Mouse (Mus musculus) skeletal muscle tissue, postnatal 0 days (tissue): Measurements from ENCODE around the gene Olfr533. TPM values are rescaled to one million over a fixed set of nuclear protein-coding genes. Genes with fewer than 3 reads are reported as not detected.

Experiments
- polyA plus RNA-seq: library from polyadenylated mRNA; unstranded; fragments of >200 nt; fragmentation: Nextera tagmentation; extraction: Ambion mirVana; gene quantifications from 2 replicates; pipeline ENCODE4 v1.2.1, GENCODE M21; 2015

Olfr533 gene
- polyA plus RNA-seq: not detected in 2 replicates

DNA sequence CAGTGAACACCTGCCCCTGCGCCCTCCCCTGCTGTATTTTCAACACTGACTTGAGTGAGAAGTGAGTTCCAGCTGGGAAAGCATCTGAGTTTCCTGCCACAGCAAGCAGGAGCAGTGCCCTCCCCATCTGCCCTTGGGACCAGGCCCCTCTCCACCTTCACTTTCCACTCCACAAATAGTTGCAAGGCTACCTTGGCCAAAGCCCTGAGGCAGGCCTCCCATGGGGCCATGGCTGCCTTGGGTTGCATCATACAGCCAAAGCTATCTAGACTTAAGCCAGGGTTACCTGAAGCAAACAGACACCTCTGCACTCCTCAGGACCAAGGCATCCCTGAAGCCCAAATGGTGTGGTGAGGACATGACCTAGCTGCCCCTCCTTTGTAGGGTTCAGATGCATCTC lies at the start of gene Olfr533:
Gene Olfr533, plus strand, starts transcription at position 301 of the 400 bp plus-strand sequence.

GRCm38 (mm10) chr7:140421539-140421938 lies 41.6 kb upstream of the Olfr533 start, which contains the start of gene Olfr532:
Gene Olfr532, minus strand, starts transcription at chr7:140421639.

DNA sequence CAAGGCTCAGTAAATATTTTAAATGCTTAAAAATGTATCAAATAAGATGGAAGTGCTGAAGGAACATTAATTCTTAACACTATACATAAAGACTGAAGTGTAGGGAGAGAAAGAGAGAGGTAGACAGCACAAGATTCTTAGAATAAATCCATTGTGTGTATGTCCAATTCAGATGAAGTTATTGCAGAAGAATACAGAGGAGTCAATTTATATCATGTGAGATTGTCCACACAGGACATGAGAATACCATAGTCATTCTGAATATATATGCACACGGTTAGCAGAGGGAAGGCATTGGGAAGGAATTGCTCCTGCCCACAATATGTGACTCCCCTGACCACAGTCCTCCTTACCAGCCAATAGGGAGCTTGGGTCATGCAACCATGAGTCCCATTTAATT lies 20.7 kb downstream of the Olfr533 start, which contains the start of gene Olfr535:
Gene Olfr535, plus strand, starts transcription at position 301 of the 400 bp plus-strand sequence.

GRCm38 (mm10) chr7:140507346-140508021 lies 44.3 kb downstream of the Olfr533 start, which contains the start of gene Olfr536:
Gene Olfr536, minus strand, starts transcription at chr7:140507396.

Other genes with a start within 250 kb of the Olfr533 start
- not detected in 2 replicates for gene Cd163l1, start 245.1 kb upstream of the Olfr533 start, polyA plus RNA-seq
- not detected in 2 replicates for gene 5830411N06Rik, start 216.1 kb upstream of the Olfr533 start, polyA plus RNA-seq
- gene Olfr525, start 142.5 kb upstream of the Olfr533 start, polyA plus RNA-seq: not detected in 2 replicates
- not detected in 2 replicates for gene Olfr527, start 129.4 kb upstream of the Olfr533 start, polyA plus RNA-seq
- not detected in 2 replicates for gene Olfr60, start 101.7 kb upstream of the Olfr533 start, polyA plus RNA-seq
- gene Olfr530, start 87.0 kb upstream of the Olfr533 start, polyA plus RNA-seq: not detected in 2 replicates
- gene Olfr531, start 60.5 kb upstream of the Olfr533 start, polyA plus RNA-seq: not detected in 2 replicates
- not detected in 2 replicates for gene Olfr532, start 41.7 kb upstream of the Olfr533 start, polyA plus RNA-seq
- not detected in 2 replicates for gene Olfr535, start 20.8 kb downstream of the Olfr533 start, polyA plus RNA-seq
- not detected in 2 replicates for gene Olfr536, start 44.0 kb downstream of the Olfr533 start, polyA plus RNA-seq
- gene Olfr538, start 104.5 kb downstream of the Olfr533 start, polyA plus RNA-seq: not detected in 2 replicates
- not detected in 2 replicates for gene Olfr46, start 137.9 kb downstream of the Olfr533 start, polyA plus RNA-seq
- not detected in 2 replicates for gene Olfr61, start 165.6 kb downstream of the Olfr533 start, polyA plus RNA-seq
- not detected in 2 replicates for gene Olfr53, start 183.1 kb downstream of the Olfr533 start, polyA plus RNA-seq
- not detected in 2 replicates for gene Olfr539, start 196.6 kb downstream of the Olfr533 start, polyA plus RNA-seq
- not detected in 2 replicates for gene Olfr45, start 218.6 kb downstream of the Olfr533 start, polyA plus RNA-seq
- not detected in 2 replicates for gene Olfr541, start 233.9 kb downstream of the Olfr533 start, polyA plus RNA-seq